Mouse (Mus musculus): ENCODE measurements around the gene Gbf1.

Gbf1 gene

GRCm38 (mm10) chr19:46224882-46225281 is 72.6 kb downstream of the Gbf1 start:
- no peak for DNase-seq

DNA sequence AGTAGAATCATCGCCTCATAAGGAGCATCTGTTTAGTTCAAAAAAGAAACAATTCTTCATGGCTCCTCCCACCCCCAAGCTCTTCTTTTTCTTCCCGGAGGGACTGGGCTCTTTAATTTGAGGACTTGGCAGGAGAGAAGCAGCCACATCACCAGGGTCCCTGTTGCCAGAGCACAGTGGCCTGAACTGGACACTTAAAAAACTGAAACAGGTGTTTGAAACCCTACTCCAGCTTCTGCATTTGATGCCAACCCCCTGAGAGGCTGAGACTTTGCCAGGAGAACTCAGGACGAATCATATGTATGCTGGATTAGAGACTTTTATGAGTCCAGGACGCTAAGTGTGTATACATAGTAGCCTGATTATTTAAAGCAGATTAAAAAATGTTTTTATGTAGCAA is 73.2 kb downstream of the Gbf1 start:
- no peak for DNase-seq

- no peak for DNase-seq
Measured at GRCm38 (mm10) chr19:46226295-46226694, 74.0 kb downstream of the Gbf1 start.

DNA sequence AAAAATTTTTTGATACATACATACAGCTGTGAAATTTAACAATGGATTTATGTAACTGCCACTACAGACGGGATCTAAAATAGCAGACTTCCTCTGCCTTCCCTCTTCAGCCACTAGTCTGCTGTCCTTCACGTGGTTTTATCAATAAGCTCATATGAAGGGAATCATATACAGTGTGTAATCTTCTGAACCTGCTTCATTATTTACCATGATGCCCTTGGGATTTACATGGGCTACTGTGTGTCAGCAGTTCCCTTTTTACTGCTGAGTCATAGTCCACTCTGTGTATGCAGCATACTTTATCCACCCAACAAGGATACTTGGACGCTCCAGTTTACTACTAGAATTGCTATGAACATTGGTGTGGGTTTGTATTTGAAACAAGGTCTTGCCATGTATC is 75.0 kb downstream of the Gbf1 start:
- DNase-seq = no peak

- DNase-seq = no peak
Measured at GRCm38 (mm10) chr19:46234450-46234849, 82.1 kb downstream of the Gbf1 start.

GRCm38 (mm10) chr19:46236658-46237057 is 84.3 kb downstream of the Gbf1 start:
- DNase-seq = no peak

GRCm38 (mm10) chr19:46240246-46240645 is 87.9 kb downstream of the Gbf1 start:
- DNase-seq = no peak

DNA sequence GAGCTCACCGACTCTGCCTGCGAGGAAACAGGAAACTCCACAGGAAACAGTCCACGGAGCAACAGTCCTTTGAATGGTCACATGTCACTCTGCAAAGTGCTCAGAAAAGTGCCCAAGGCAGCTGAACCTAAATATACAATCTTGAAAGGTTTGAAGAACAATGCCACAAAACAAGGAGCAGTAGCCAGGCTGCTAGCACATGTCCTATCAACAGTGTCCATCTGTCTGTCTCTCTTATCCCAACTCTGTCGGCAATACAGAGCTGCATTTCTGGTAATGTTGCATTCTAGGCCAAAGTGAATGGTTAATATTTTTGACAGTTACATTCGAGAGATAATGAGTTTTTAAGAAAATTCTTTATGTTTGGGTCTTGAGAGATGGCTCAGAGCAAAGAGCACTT is 90.1 kb downstream of the Gbf1 start:
- no peak for DNase-seq

GRCm38 (mm10) chr19:46244628-46245027 is 92.3 kb downstream of the Gbf1 start:
- DNase-seq = no peak

GRCm38 (mm10) chr19:46248991-46249390 is 96.7 kb downstream of the Gbf1 start:
- DNase-seq = no peak

DNA sequence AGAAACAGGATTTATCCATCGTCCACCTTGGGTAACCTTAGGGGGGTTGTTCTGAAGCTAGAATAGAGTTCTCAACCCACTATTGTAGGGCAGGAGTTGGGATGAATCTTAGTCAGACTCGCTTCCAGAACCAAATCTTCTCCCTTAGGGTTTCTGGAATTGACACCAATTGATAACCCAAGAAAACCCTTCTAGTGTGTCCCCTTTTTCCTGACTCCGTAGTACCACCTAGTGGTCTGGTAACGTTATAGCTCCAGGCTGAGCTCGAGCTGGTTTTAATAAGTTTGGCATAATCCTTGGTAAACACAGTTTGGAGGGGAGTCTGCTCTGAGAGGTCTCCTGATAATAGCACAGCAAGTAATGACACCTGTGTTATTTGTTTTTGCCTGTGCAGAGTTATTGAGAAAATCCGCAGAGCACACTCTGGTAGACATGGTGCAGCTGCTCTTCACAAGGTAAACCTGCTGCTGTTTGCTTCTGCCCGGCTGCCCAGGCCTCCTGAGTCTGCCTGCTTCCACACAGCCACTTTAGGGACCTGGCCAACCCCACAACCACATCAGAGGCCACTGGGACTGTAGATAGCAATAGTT is 101.9 kb downstream of the Gbf1 start:
- DNase-seq = peak; percentile 19

GRCm38 (mm10) chr19:46264762-46265161 is 112.5 kb downstream of the Gbf1 start:
- no peak for DNase-seq

DNA sequence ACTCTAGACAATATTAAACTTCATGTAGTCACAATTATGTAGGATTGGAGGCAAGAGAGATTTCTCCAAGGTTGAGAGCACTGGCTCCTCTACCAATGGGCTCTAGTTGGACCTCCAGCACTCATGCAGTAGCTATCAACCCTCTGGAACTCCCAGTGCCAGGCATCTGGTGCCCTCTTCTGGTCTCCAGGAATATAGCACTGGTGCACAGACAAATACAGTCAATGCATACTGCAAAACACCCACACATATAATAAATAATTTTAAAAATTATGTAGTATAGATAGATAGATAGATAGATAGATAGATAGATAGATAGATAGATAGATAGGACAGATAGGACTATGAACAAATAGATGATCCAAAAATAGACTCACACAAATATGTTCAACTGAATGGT is 123.0 kb downstream of the Gbf1 start:
- DNase-seq = no peak

- no peak for DNase-seq
Measured at GRCm38 (mm10) chr19:46282081-46282849, 130.0 kb downstream of the Gbf1 start.

- no peak for DNase-seq
Measured at GRCm38 (mm10) chr19:46284686-46285085, 132.4 kb downstream of the Gbf1 start.

DNA sequence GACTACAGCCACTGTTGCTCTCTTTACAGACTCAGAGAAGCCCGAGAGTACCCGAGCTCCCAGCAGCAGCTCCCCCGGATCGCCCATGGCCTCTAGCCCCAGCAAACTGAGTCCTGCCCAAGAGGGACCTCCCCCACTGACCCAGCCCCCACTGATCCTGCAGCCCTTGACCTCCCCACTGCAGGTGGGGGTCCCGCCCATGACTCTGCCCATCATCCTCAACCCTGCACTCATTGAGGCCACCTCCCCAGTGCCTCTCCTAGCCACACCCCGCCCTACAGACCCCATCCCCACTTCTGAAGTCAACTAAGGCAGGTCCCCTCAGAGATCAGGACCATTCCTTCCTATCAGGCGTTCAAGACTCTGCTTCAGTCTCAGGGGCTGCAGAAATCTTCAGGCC is 133.3 kb downstream of the Gbf1 start:
- DNase-seq = no peak

- DNase-seq = no peak
Measured at GRCm38 (mm10) chr19:46286047-46286446, 133.7 kb downstream of the Gbf1 start.

- DNase-seq = no peak
Measured at GRCm38 (mm10) chr19:46286926-46287325, 134.6 kb downstream of the Gbf1 start.

- DNase-seq = no peak
Measured at GRCm38 (mm10) chr19:46287566-46287965, 135.3 kb downstream of the Gbf1 start.

- DNase-seq = no peak
Measured at GRCm38 (mm10) chr19:46290535-46291105, 138.3 kb downstream of the Gbf1 start.

DNA sequence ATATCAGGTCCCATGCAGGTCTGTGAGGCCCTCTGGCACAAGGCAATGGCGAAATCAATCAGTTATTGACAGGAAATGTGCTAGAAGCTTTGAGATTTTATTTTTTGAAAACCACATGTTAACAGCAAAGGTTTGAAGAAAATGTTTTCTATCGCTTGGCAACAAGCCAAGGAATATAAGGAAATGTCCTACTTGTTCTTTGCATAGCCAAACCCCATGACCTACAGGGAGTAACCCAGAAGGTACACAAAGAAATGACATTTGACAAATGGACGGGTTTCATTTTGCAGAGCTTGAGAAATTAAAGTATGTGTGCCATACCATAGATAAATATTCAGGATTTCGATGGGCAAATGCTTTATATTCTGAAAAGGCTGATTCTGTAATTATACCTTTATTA is 144.6 kb downstream of the Gbf1 start:
- no peak for DNase-seq

- no peak for DNase-seq
Measured at GRCm38 (mm10) chr19:46300294-46301045, 148.2 kb downstream of the Gbf1 start.

- DNase-seq = no peak
Measured at GRCm38 (mm10) chr19:46302551-46302950, 150.2 kb downstream of the Gbf1 start.
